Comparison of ENCODE assay signal across 23 mouse cellular contexts in genomic region chr8:75025809-75026208, GRCm38 (mm10). TPM values are rescaled to one million over a fixed set of nuclear protein-coding genes. Genes with fewer than 3 reads are reported as not detected.
DNase-seq lines count a peak whose midpoint lies in the region; TF ChIP-seq lines count a peak whose summit lies in the region.
"Had no signal": no experiment of that assay in that cellular context is flagged by ENCODE, and none has a peak within 500 bp of the region (broad histone marks: within the 10 kb centered on the region; RNA-seq: fewer than 3 reads in every experiment).

No protein-coding gene starts in this region.

- no peak for TF ChIP-seq CTCF in E14TG2a.4 (conservative IDR thresholded peaks at IDR 0.05; ENCODE audit: low read length)

- no peaks in the 10 kb centered on the region for H3K9me3 ChIP-seq in E14TG2a.4 (ENCODE audit: low read length)
- H3K9me3 ChIP-seq: embryonic facial prominence, embryonic 10.5 days; embryonic facial prominence, embryonic 12.5 days; forebrain, embryonic 13.5 days; forebrain, embryonic 15.5 days had no signal

- H3K36me3 ChIP-seq in E14TG2a.4 (ENCODE audit: insufficient read depth, low read length), result peaks cover 89% of the 10 kb centered on the region

- DNase-seq in ES-CJ7 (ENCODE audit: low read depth, low spot score), result peak; percentile 92
- DNase-seq in R1 (ENCODE audit: low read depth, low spot score), result peak; percentile 98
- peak; percentile 91 for DNase-seq in ZHBTc4 (ENCODE audit: low read depth, low spot score)
- no peak for DNase-seq in cerebellum, postnatal 4 days (ENCODE audit: low spot score in 2 of 2)
- DNase-seq in left cerebral cortex, postnatal 36 days (ENCODE audit: low spot score in 2 of 2), result no peak
- no peak for DNase-seq in urinary bladder, adult 18-20 months (ENCODE audit: low spot score in 2 of 2)
- DNase-seq: adrenal gland, adult 2 months; adrenal gland, postnatal 10 days; adrenal gland, postnatal 25 days; B cell, adult 2 months; cerebellum, adult 11 months; cerebellum, adult 18-20 months; cerebellum, adult 8-10 months; cerebellum, adult 9-11 months; cerebellum, postnatal 14 days; cerebellum, postnatal 36 days had no signal

- no peaks in the 10 kb centered on the region for H3K27me3 ChIP-seq in E14TG2a.4 (ENCODE audit: insufficient read depth, low read length)
- H3K27me3 ChIP-seq: CH12.LX; embryonic facial prominence, embryonic 12.5 days; forebrain, embryonic 13.5 days; forebrain, embryonic 15.5 days; Patski had no signal

- H3K4me1 ChIP-seq in E14TG2a.4 (replicated peaks; ENCODE audit: low read depth, low read length), result peaks cover 86% of the 10 kb centered on the region
- H3K4me1 ChIP-seq: embryonic facial prominence, embryonic 10.5 days; embryonic facial prominence, embryonic 12.5 days; forebrain, embryonic 13.5 days; forebrain, embryonic 15.5 days had no signal

- intact Hi-C loops in left cerebral cortex, postnatal 36 days (cut with DNase I), result no loop called here

- H3K4me3 ChIP-seq in E14TG2a.4 (replicated peaks; ENCODE audit: low read length), result 0 out of 2 replicates have a peak overlapping the region, but pooled peaks have one; percentile 37
- H3K4me3 ChIP-seq: embryonic facial prominence, embryonic 10.5 days; embryonic facial prominence, embryonic 12.5 days; forebrain, embryonic 13.5 days; forebrain, embryonic 15.5 days had no signal

RNA-seq across cellular contexts. Expression of gene Tom1, which starts 7.7 kb away (rescaled TPM):
- 10 to 100 TPM; 37.2 to 47.1 TPM for total RNA-seq in left cerebral cortex, postnatal 36 days (2021)

RNA-seq across cellular contexts. Expression of gene Hmgxb4, which starts 32.7 kb away (rescaled TPM):
- 10 to 100 TPM; 23.4 to 24.8 TPM for total RNA-seq in left cerebral cortex, postnatal 36 days (2021)

Comparison
In these comparisons a context has a peak if more than half of its experiments do, and no peak if none do; other contexts are left out.
1. DNase-seq: peak in ES-CJ7 (single experiment), R1 (single experiment) and ZHBTc4 (single experiment); none in cerebellum, postnatal 4 days (0 of 2), left cerebral cortex, postnatal 36 days (0 of 2) and urinary bladder, adult 18-20 months (0 of 2).